Mouse (Mus musculus) midbrain, embryonic 13.5 days (tissue): ENCODE data around the gene Cd276. TPM values are rescaled to one million over a fixed set of nuclear protein-coding genes. Genes with fewer than 3 reads are reported as not detected.
A peak's percentile ranks its signal among the peaks of the same experiment; 100 is the strongest.

Source experiments
- ATAC-seq: fragments of 200-750 bp; cut with Nextera tagmentation; 2 replicates; pipeline ENCODE4 v1.8.0; 2017; ENCODE audit warnings: mild to moderate bottlenecking, moderate TSS enrichment, moderate library complexity
- H3K27ac ChIP-seq: fragments of 300-500 bp; sonication (generic); 2 replicates; pipeline ENCODE4 v1.5.1; 2015; ENCODE audit warnings: inconsistent platforms, mild to moderate bottlenecking, moderate library complexity
- H3K27me3 ChIP-seq: fragments of 300-500 bp; sonication (generic); 2 replicates; pipeline ENCODE4 v1.6.1; 2015; ENCODE audit warnings: mild to moderate bottlenecking, inconsistent platforms
- H3K36me3 ChIP-seq: fragments of 300-500 bp; sonication (generic); 2 replicates; pipeline ENCODE4 v1.6.1; 2015; ENCODE audit warnings: mild to moderate bottlenecking, inconsistent platforms
- H3K4me1 ChIP-seq: fragments of 300-500 bp; sonication (generic); replicated peaks from 2 replicates; pipeline ENCODE4 v1.6.1; 2015; ENCODE audit warnings: inconsistent platforms
- H3K4me2 ChIP-seq: fragments of 300-500 bp; sonication (generic); replicated peaks from 2 replicates; pipeline ENCODE4 v1.6.1; 2015; ENCODE audit warnings: moderate library complexity, mild to moderate bottlenecking, inconsistent platforms
- H3K4me3 ChIP-seq: fragments of 300-500 bp; sonication (generic); replicated peaks from 2 replicates; pipeline ENCODE4 v1.5.1; 2015; ENCODE audit warnings: mild to moderate bottlenecking, inconsistent platforms
- H3K9ac ChIP-seq: fragments of 300-500 bp; sonication (generic); replicated peaks from 2 replicates; pipeline ENCODE4 v1.6.1; 2015; ENCODE audit warnings: mild to moderate bottlenecking, inconsistent platforms
- H3K9me3 ChIP-seq: fragments of 300-500 bp; sonication (generic); 2 replicates; pipeline ENCODE4 v1.6.1; 2016; ENCODE audit warnings: mild to moderate bottlenecking, inconsistent platforms
- WGBS: fragments of 180-500 bp; shearing (Covaris S2); methylation state at CpG from one replicate; pipeline ENCODE4 v1.1.7; 2015; 5-methylcytosine and 5-hydroxymethylcytosine counted together
- polyA plus RNA-seq: library from polyadenylated mRNA; unstranded; fragments of >200 nt; fragmentation: Nextera tagmentation; extraction: Ambion mirVana; gene quantifications from 2 replicates; pipeline ENCODE4 v1.2.1, GENCODE M21; 2015

Gene Cd276
- polyA plus RNA-seq, 1 experiment from 2014 or later = 33.9 TPM

GRCm38 (mm10) chr9:58546630-58547360 is 8.4 kb downstream of the Cd276 start:
- WGBS = 68% methylated on average over 11 of the region's 11 CpGs
- Histone ChIP-seq H3K4me1 (peaks cover 36% of the 10 kb centered on the region), H3K4me3 (no peak overlapping the region), H3K36me3 (no peaks in the 10 kb centered on the region), H3K27ac (no peak overlapping the region), H3K27me3 (no peaks in the 10 kb centered on the region), H3K4me2 (no peak overlapping the region), H3K9ac (no peak overlapping the region), H3K9me3 (no peaks in the 10 kb centered on the region)
- ATAC-seq = no peak

- no peak overlapping the region; the same call in 1 of the 2 replicates for H3K9ac ChIP-seq
- H3K36me3 ChIP-seq = peaks cover 2% of the 10 kb centered on the region; the same call in 1 of the 2 replicates
- no peak for ATAC-seq
- H3K4me3 ChIP-seq = no peak overlapping the region
- no peaks in the 10 kb centered on the region for H3K27me3 ChIP-seq
- 74% methylated on average over 6 of the region's 6 CpGs for WGBS
- no peak overlapping the region for H3K27ac ChIP-seq
- no peak overlapping the region for H3K4me2 ChIP-seq
- H3K9me3 ChIP-seq = no peaks in the 10 kb centered on the region
- peaks cover 39% of the 10 kb centered on the region for H3K4me1 ChIP-seq
Observed at GRCm38 (mm10) chr9:58545428-58545827, 9.8 kb downstream of the Cd276 start.

- Histone ChIP-seq H3K36me3 (peaks cover 5% of the 10 kb centered on the region; the same call in 1 of the 2 replicates), H3K4me1 (peaks cover 39% of the 10 kb centered on the region), H3K27me3 (no peaks in the 10 kb centered on the region), H3K9me3 (no peaks in the 10 kb centered on the region), H3K9ac (no peak overlapping the region), H3K4me2 (no peak overlapping the region), H3K27ac (no peak overlapping the region), H3K4me3 (no peak overlapping the region)
- ATAC-seq = no peak
- WGBS = 73% methylated on average over 4 of the region's 4 CpGs
Observed at GRCm38 (mm10) chr9:58544879-58545324, 10.3 kb downstream of the Cd276 start.

- Histone ChIP-seq H3K4me1 (peaks cover 16% of the 10 kb centered on the region), H3K36me3 (peaks cover 22% of the 10 kb centered on the region), H3K9me3 (no peaks in the 10 kb centered on the region), H3K4me2 (no peak overlapping the region), H3K27ac (0 out of 2 replicates have a peak overlapping the region, but pooled peaks have one; percentile 12), H3K9ac (no peak overlapping the region; the same call in 1 of the 2 replicates), H3K27me3 (no peaks in the 10 kb centered on the region), H3K4me3 (no peak overlapping the region)
- peak; percentile 35; the same call in 1 of the 2 replicates for ATAC-seq
- WGBS = 74% methylated on average over 6 of the region's 6 CpGs
Observed at GRCm38 (mm10) chr9:58541895-58542338, 13.3 kb downstream of the Cd276 start.

GRCm38 (mm10) chr9:58539886-58540285 is 15.4 kb downstream of the Cd276 start:
- no peak overlapping the region for H3K4me3 ChIP-seq
- ATAC-seq = peak; percentile 51
- H3K27me3 ChIP-seq = no peaks in the 10 kb centered on the region
- no peak overlapping the region for H3K4me2 ChIP-seq
- 52% methylated on average over 5 of the region's 5 CpGs for WGBS
- no peaks in the 10 kb centered on the region for H3K9me3 ChIP-seq
- H3K36me3 ChIP-seq = peaks cover 27% of the 10 kb centered on the region
- no peak overlapping the region for H3K9ac ChIP-seq
- peaks cover 9% of the 10 kb centered on the region for H3K4me1 ChIP-seq
- no peak overlapping the region for H3K27ac ChIP-seq

GRCm38 (mm10) chr9:58537774-58538173 is 17.5 kb downstream of the Cd276 start:
- H3K9ac ChIP-seq = no peak overlapping the region
- H3K9me3 ChIP-seq = no peaks in the 10 kb centered on the region
- H3K4me1 ChIP-seq = peaks cover 7% of the 10 kb centered on the region
- H3K4me2 ChIP-seq = no peak overlapping the region
- no peak overlapping the region for H3K4me3 ChIP-seq
- ATAC-seq = no peak
- no peaks in the 10 kb centered on the region for H3K27me3 ChIP-seq
- no peak overlapping the region for H3K27ac ChIP-seq
- H3K36me3 ChIP-seq = peaks cover 33% of the 10 kb centered on the region
- 85% methylated on average over 3 of the region's 3 CpGs for WGBS

- H3K4me2 ChIP-seq = no peak overlapping the region
- no peaks in the 10 kb centered on the region for H3K4me1 ChIP-seq
- no peak overlapping the region for H3K9ac ChIP-seq
- no peak overlapping the region for H3K4me3 ChIP-seq
- WGBS = 76% methylated on average over 20 of the region's 20 CpGs
- no peaks in the 10 kb centered on the region for H3K27me3 ChIP-seq
- H3K27ac ChIP-seq = no peak overlapping the region
- H3K36me3 ChIP-seq = peaks cover 34% of the 10 kb centered on the region
- no peaks in the 10 kb centered on the region for H3K9me3 ChIP-seq
- peak; percentile 73 for ATAC-seq
Observed at GRCm38 (mm10) chr9:58535447-58536134, 19.6 kb downstream of the Cd276 start.

GRCm38 (mm10) chr9:58534766-58535165 is 20.5 kb downstream of the Cd276 start:
- H3K4me2 ChIP-seq = no peak overlapping the region
- peak; percentile 25; the same call in 1 of the 2 replicates for ATAC-seq
- H3K27me3 ChIP-seq = no peaks in the 10 kb centered on the region
- H3K36me3 ChIP-seq = peaks cover 36% of the 10 kb centered on the region
- H3K27ac ChIP-seq = no peak overlapping the region
- H3K4me3 ChIP-seq = no peak overlapping the region
- H3K9ac ChIP-seq = no peak overlapping the region
- H3K9me3 ChIP-seq = no peaks in the 10 kb centered on the region
- H3K4me1 ChIP-seq = no peaks in the 10 kb centered on the region
- WGBS = 37% methylated on average over 1 of the region's 1 CpGs

GRCm38 (mm10) chr9:58533322-58533721 is 21.9 kb downstream of the Cd276 start:
- no peak for ATAC-seq
- Histone ChIP-seq H3K27me3 (no peaks in the 10 kb centered on the region), H3K4me1 (no peaks in the 10 kb centered on the region), H3K4me2 (no peak overlapping the region), H3K4me3 (no peak overlapping the region), H3K9ac (no peak overlapping the region), H3K27ac (no peak overlapping the region), H3K9me3 (no peaks in the 10 kb centered on the region), H3K36me3 (peaks cover 42% of the 10 kb centered on the region)
- WGBS = 92% methylated on average over 6 of the region's 6 CpGs

- H3K4me2 ChIP-seq = no peak overlapping the region
- H3K9ac ChIP-seq = no peak overlapping the region
- H3K27ac ChIP-seq = no peak overlapping the region
- peaks cover 45% of the 10 kb centered on the region for H3K36me3 ChIP-seq
- no peaks in the 10 kb centered on the region for H3K9me3 ChIP-seq
- no peak overlapping the region for H3K4me3 ChIP-seq
- no peaks in the 10 kb centered on the region for H3K4me1 ChIP-seq
- no peak for ATAC-seq
- no peaks in the 10 kb centered on the region for H3K27me3 ChIP-seq
- 94% methylated on average over 4 of the region's 4 CpGs for WGBS
Observed at GRCm38 (mm10) chr9:58532236-58532635, 23.0 kb downstream of the Cd276 start.

- no peak overlapping the region for H3K4me3 ChIP-seq
- no peak overlapping the region for H3K9ac ChIP-seq
- H3K27me3 ChIP-seq = no peaks in the 10 kb centered on the region
- H3K4me2 ChIP-seq = no peak overlapping the region
- peaks cover 52% of the 10 kb centered on the region for H3K36me3 ChIP-seq
- H3K4me1 ChIP-seq = 0 out of 2 replicates have a peak, but pooled peaks cover 2% of the 10 kb centered on the region
- 90% methylated on average over 13 of the region's 13 CpGs for WGBS
- H3K27ac ChIP-seq = no peak overlapping the region
- H3K9me3 ChIP-seq = no peaks in the 10 kb centered on the region
- no peak for ATAC-seq
Observed at GRCm38 (mm10) chr9:58530407-58530806, 24.8 kb downstream of the Cd276 start.

GRCm38 (mm10) chr9:58527841-58528240 is 27.4 kb downstream of the Cd276 start:
- no peak overlapping the region for H3K27ac ChIP-seq
- no peak overlapping the region for H3K9ac ChIP-seq
- H3K4me3 ChIP-seq = no peak overlapping the region
- H3K4me1 ChIP-seq = 0 out of 2 replicates have a peak, but pooled peaks cover 4% of the 10 kb centered on the region
- WGBS = 71% methylated on average over 4 of the region's 4 CpGs
- no peak overlapping the region for H3K4me2 ChIP-seq
- H3K9me3 ChIP-seq = no peaks in the 10 kb centered on the region
- H3K36me3 ChIP-seq = peaks cover 61% of the 10 kb centered on the region
- ATAC-seq = no peak
- H3K27me3 ChIP-seq = no peaks in the 10 kb centered on the region
